Mouse (Mus musculus) gastrocnemius, postnatal 4 days (tissue): ENCODE measurements around the gene Tbccd1. TPM values are rescaled to one million over a fixed set of nuclear protein-coding genes. Genes with fewer than 3 reads are reported as not detected.

Experiments
- DNase-seq, 2 experiments: peaks; one replicate each; pipeline ENCODE4 v3.0.0; 2021 to 2022; ENCODE audit warnings: low spot score in 2 of 2, mixed read lengths in 2 of 2
- total RNA-seq, 2 experiments: library from RNA; stranded (reverse); gene quantifications; 2 replicates each; pipeline ENCODE4 v1.2.3; 2021

Gene Tbccd1
- total RNA-seq, 2 experiments from 2014 or later = 10.7 to 11.4 TPM

GRCm38 (mm10) chr16:22873369-22873768 is 15.9 kb upstream of the Tbccd1 start:
- no peak for DNase-seq

- no peak for DNase-seq
Observed at GRCm38 (mm10) chr16:22872397-22872796, 14.9 kb upstream of the Tbccd1 start.

DNA sequence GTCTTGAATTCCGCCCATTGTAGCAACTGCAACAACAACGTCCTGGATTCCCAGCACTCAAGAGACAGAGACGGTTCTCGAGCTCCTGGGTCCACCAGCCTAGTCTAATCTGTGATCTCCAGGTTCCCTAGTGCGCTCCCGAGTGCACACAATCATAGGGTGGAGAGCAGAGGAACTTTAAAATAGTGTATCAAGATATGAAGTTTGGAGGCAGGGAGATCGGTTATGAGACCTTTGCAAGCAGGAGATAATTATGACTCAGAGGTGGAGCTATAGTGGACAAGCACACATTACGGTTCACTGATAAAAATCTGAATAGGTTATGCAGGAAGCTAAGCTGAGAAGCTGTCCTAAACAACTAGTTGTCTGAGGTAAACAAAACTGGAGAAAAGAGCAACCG is 696 bp downstream of the Tbccd1 start:
- DNase-seq = no peak

DNA sequence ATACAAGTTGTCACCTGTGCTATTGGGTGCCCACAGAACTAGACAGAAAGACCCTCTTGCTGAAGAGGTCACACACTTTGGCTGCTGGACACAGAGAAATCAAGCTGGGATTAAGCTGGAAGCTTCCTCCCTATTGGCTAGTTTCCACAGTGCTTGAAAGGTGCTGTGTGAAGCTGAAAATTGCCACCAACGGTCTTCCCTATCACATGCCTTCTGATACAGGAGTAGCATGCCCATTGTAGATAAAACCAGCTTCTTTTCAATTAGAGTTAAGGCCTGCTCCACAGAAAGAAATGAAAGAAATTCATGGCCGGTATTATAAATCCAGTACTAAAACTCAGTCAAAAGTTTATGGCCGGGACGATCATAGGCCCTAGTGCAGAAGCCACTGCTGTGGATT is 4.8 kb downstream of the Tbccd1 start:
- DNase-seq = no peak

- no peak for DNase-seq
Observed at GRCm38 (mm10) chr16:22848331-22848730, 9.1 kb downstream of the Tbccd1 start.

DNA sequence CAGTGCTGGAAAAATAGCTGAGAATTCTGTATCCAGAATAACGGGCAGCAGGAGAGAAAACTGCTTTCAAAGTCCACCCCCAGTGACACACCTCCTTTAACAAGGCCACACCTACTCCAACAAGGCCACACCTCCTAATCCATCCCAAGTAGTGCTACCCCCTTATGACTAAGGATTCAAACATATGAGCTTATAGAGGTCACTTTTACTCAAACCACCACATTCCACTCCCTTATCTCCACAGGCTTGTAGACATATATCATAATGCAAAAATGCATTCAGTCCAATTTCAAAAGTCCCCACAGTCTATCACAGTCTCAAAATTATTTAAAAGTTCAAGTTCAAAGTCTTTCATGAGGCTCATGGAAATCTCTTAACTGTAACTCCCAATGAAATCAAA is 9.8 kb downstream of the Tbccd1 start:
- DNase-seq = no peak

DNA sequence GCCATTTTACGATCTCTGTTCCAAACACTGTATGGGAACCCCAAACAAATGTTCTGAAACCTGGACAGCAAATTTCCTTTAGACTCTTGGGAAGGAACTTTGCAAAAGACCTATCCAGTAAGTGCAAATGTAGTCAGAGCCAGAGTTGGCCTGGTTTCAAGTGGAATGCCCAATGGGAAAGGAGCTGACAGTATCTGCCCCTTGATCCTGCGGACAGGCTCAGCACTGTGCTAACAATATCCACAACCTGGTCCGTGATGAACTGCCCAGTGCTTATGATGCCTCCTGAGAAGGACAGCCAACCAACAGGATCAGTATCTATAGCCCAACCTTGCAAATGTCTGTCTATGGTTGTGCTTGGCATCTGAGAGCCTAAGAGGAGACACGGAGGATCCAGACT is 12.0 kb downstream of the Tbccd1 start:
- no peak for DNase-seq

DNA sequence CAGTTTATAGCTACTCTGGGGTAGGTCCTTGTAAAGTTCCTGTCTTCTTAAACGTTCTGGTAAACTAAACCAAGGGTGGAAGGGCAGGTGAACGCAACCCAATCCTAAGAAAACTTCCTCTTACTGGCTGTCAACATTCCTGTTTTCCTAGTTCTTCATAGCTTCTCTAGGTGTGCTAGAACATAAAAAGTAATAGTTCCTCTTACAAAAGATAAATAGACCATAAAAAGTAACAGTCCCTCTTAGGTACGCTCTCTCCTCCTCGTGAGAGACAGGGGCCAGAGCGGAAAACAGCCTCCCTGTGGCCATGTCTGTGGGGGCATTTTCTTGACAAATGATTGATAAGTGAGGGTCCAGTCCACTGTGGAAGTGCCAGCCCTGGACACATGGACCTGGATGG is 12.6 kb downstream of the Tbccd1 start:
- DNase-seq = no peak

- DNase-seq = peak; percentile 55 to 81
Observed at GRCm38 (mm10) chr16:22844061-22844801, 13.2 kb downstream of the Tbccd1 start.

- no peak for DNase-seq
Observed at GRCm38 (mm10) chr16:22842871-22843270, 14.6 kb downstream of the Tbccd1 start.

- no peak for DNase-seq
Observed at GRCm38 (mm10) chr16:22839146-22839857, 18.2 kb downstream of the Tbccd1 start.

DNA sequence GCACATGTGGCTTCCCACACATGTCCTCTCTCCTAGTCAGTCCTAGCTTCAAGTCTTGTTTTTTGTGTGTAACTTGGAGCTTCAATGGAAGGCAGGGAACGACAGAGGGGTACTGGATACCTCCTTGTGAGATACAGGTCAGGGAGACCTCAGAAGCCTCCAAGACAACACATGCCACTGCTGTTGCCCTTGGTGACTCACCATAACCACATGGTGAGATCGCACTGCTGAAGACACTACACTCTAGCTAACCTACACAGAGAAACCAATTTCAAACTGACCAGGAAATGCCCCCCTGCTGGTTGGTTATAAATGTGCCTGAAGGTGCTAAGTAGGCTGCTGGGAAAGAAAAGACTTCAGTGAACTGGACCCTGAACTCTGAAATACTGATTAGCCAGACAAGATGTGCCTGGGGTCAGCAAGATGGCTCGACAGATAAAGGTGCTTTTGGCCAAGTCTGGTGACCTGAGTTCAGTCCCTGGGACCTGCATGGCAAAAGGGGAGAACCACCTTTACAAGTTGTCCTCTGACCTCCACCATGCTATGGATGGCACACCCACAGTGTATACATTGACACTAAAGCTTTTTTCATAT is 24.4 kb downstream of the Tbccd1 start:
- no peak for DNase-seq

DNA sequence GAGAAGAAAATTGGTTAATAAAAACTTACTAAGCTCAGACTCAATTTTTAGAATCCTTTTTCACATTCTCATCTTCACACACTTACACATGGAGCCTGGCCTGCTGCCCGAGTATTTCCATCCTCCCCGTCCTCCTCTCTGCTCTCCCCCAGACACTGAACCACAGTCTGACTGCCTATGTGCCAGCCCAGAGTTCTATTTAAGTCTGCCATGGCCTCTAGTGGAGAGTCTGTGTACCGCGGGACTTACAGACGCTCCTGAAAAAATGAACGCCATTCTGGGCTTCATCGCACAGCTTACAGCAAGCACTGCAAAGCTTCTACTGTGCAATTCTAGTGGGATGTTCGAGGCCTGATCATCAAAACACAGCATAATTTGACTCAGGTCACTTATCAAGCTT is 36.7 kb downstream of the Tbccd1 start:
- DNase-seq = no peak

DNA sequence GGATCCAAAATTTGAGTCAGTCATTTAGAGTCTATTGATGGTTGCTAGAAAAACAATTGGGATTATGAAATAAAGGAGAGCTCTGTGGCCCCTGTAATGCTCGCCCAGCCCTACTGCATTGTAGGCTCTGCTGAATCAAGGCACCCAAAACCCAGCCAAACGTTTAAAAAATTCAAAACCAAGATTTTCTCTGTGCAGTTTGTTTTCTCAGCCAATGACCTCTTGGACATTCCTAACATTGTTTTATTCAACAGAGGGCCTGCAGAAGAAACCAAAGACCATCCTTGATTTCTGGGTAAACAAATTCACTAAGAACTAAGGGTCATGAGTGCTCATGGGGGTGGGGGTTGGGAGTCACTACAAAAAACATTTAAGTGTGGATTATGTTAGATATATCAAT is 46.0 kb downstream of the Tbccd1 start, which contains the start of gene Crygs:
Crygs (minus strand) TSS at position 101 of the 400 bp plus-strand sequence.
- DNase-seq = no peak

GRCm38 (mm10) chr16:22807468-22808070 is 49.9 kb downstream of the Tbccd1 start:
- DNase-seq = peak in 1 of 2 experiments; percentile 27

DNA sequence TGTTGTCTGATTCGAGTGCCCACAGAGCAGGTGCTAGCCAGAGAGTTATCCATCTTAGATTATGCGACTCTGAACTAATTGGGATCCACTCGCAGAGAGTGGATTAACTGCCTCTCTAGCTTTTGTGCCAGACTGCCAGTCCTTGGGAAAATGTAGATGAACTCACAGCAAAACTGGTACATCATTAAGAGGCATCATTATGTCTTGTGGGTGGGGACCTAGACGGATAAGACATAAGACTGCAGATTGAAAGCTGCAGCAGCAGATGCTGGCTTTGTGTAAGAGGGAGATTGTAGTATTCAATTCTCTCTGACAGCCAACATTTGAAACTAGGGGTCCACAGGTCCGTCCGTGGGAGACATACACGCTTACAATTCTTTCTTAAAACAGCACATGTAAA is 54.7 kb downstream of the Tbccd1 start:
- DNase-seq = no peak

GRCm38 (mm10) chr16:22800849-22801109 is 56.7 kb downstream of the Tbccd1 start:
- DNase-seq = no peak

GRCm38 (mm10) chr16:22800026-22800848 is 57.2 kb downstream of the Tbccd1 start:
- no peak for DNase-seq

- no peak for DNase-seq
Observed at GRCm38 (mm10) chr16:22798520-22798919, 58.9 kb downstream of the Tbccd1 start.

- DNase-seq = no peak
Observed at GRCm38 (mm10) chr16:22797521-22797920, 59.9 kb downstream of the Tbccd1 start.

DNA sequence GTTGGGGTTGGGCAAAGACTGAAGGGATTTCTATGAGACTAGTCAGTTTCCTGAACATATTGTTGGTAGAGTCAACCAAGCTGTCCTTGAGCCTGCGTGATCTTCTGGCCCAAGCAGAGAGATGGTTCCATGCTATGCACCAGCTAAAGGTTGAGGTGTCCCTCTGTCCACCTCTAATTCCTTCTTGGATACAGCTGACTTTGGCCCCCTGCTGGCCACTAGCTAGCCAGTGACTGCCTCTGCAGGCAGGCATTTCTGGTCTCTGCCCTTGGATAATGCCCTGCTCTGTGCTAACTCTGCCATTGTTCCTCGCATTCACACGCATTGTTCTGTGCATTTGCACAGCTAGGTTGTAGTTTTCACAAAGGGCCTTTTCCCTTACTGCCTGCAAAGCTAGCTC is 62.0 kb downstream of the Tbccd1 start:
- DNase-seq = no peak
